ENCODE assay signal across 25 mouse cellular contexts in the genomic region with DNA sequence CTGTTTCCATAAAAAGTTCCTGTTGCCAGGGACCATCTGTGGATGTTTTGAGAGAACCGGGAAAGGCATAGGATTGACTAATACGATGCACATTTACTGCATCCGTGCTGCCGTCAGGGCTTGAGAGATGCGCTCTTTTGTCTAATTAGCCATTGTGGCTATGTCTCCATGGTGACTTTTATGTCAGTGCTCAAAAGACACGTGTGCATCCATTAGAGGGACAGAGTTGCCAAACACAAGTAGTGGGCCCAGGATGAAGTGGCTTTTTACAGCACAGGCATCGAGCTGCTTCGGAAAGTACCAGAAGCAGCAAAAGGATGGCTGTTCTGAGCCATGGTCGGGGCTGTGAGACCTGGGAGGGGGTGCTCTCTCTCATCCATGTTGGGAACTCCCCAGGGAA. TPM values are rescaled to one million over a fixed set of nuclear protein-coding genes. Genes with fewer than 3 reads are reported as not detected.
DNase-seq lines count a peak whose midpoint lies in the region; ATAC-seq and TF ChIP-seq lines count a peak whose summit lies in the region.
"Had no signal": no experiment of that assay in that cellular context is flagged by ENCODE, and none has a peak within 500 bp of the region (broad histone marks: within the 10 kb centered on the region; RNA-seq: fewer than 3 reads in every experiment).

No protein-coding gene starts in this region.

- H3K9me3 ChIP-seq in hindbrain, embryonic 12.5 days (replicated peaks), result no peaks in the 10 kb centered on the region
- no peaks in the 10 kb centered on the region for H3K9me3 ChIP-seq in hindbrain, embryonic 16.5 days (ENCODE audit: control insufficient read depth, low read length)
- H3K9me3 ChIP-seq in forebrain, embryonic 13.5 days (replicated peaks), result no peaks in the 10 kb centered on the region
- H3K9me3 ChIP-seq in midbrain, postnatal 0 days (ENCODE audit: low read length), result no peaks in the 10 kb centered on the region
- H3K9me3 ChIP-seq: embryonic facial prominence, embryonic 13.5 days; hindbrain, embryonic 15.5 days; stomach, embryonic 15.5 days had no signal

- H3K27ac ChIP-seq in hindbrain, embryonic 12.5 days, result no peak overlapping the region
- no peak overlapping the region for H3K27ac ChIP-seq in hindbrain, embryonic 16.5 days (ENCODE audit: low read depth, low read length)
- no peak overlapping the region for H3K27ac ChIP-seq in forebrain, embryonic 13.5 days
- no peak overlapping the region; the same call in 1 of the 2 replicates for H3K27ac ChIP-seq in midbrain, postnatal 0 days (ENCODE audit: low read depth, low read length)
- H3K27ac ChIP-seq: hindbrain, embryonic 15.5 days; left cerebral cortex, adult 2 months; liver, embryonic 13.5 days; stomach, embryonic 15.5 days had no signal

- H3K4me2 ChIP-seq in hindbrain, embryonic 12.5 days (replicated peaks), result no peak overlapping the region
- no peak overlapping the region for H3K4me2 ChIP-seq in hindbrain, embryonic 16.5 days (ENCODE audit: low read length)
- no peak overlapping the region for H3K4me2 ChIP-seq in forebrain, embryonic 13.5 days
- no peak overlapping the region for H3K4me2 ChIP-seq in midbrain, postnatal 0 days (ENCODE audit: low read depth, low read length, poor library complexity, severe bottlenecking)
- H3K4me2 ChIP-seq: embryonic facial prominence, embryonic 13.5 days; hindbrain, embryonic 15.5 days; liver, embryonic 13.5 days; stomach, embryonic 15.5 days had no signal

- peaks cover 50% of the 10 kb centered on the region for H3K27me3 ChIP-seq in hindbrain, embryonic 12.5 days
- peaks cover 6% of the 10 kb centered on the region for H3K27me3 ChIP-seq in hindbrain, embryonic 16.5 days (replicated peaks; ENCODE audit: control insufficient read depth, insufficient read depth, low read length)
- H3K27me3 ChIP-seq in forebrain, embryonic 13.5 days, result 0 out of 2 replicates have a peak, but pooled peaks cover under 1% of the 10 kb centered on the region
- no peaks in the 10 kb centered on the region for H3K27me3 ChIP-seq in midbrain, postnatal 0 days (ENCODE audit: insufficient read depth, low read length)
- H3K27me3 ChIP-seq: embryonic facial prominence, embryonic 13.5 days; liver, embryonic 13.5 days; stomach, embryonic 15.5 days had no signal

- WGBS in hindbrain, embryonic 12.5 days, result 43% methylated on average over 9 of the region's 9 CpGs
- WGBS in hindbrain, embryonic 16.5 days, result 27% methylated on average over 9 of the region's 9 CpGs
- 29% methylated on average over 9 of the region's 9 CpGs for WGBS in forebrain, embryonic 13.5 days
- WGBS in midbrain, postnatal 0 days, result 26% methylated on average over 9 of the region's 9 CpGs

- ATAC-seq in hindbrain, embryonic 12.5 days (ENCODE audit: low FRiP score), result peak; percentile 27; the same call in 1 of the 2 replicates
- no peak for ATAC-seq in hindbrain, embryonic 16.5 days
- ATAC-seq in forebrain, embryonic 13.5 days, result peak; percentile 16; the same call in 1 of the 2 replicates
- no peak for ATAC-seq in midbrain, postnatal 0 days (ENCODE audit: low FRiP score)
- no peak for ATAC-seq in erythroid progenitor cell, adult 5-6 weeks (replicated peaks; ENCODE audit: low FRiP score, poor library complexity, severe bottlenecking)
- ATAC-seq: activated CD4-positive, CD25-positive, alpha-beta regulatory T cell, adult 4 months; Patski had no signal

- DNase-seq in embryo, embryonic 10 days (ENCODE audit: low spot score), result peak; percentile 72
- peak; percentile 59 for DNase-seq in midbrain, postnatal 0 days (ENCODE audit: low spot score)
- DNase-seq in yolk sac, embryonic 10.5 days (ENCODE audit: low spot score), result no peak
- DNase-seq: adrenal gland, postnatal 14 days; cerebellum, postnatal 14 days; heart, adult 18-20 months; kidney, adult 11 months; kidney, postnatal 25 days; liver, embryonic 13.5 days; thymus, adult 2 months had no signal

- H3K9ac ChIP-seq in hindbrain, embryonic 12.5 days, result no peak overlapping the region
- no peak overlapping the region for H3K9ac ChIP-seq in hindbrain, embryonic 16.5 days (ENCODE audit: low read depth, low read length)
- no peak overlapping the region for H3K9ac ChIP-seq in forebrain, embryonic 13.5 days
- H3K9ac ChIP-seq in midbrain, postnatal 0 days (replicated peaks; ENCODE audit: low read length, poor library complexity, severe bottlenecking), result no peak overlapping the region
- H3K9ac ChIP-seq: embryonic facial prominence, embryonic 13.5 days; hindbrain, embryonic 15.5 days; liver, embryonic 13.5 days; stomach, embryonic 15.5 days had no signal

- no peaks in the 10 kb centered on the region for H3K36me3 ChIP-seq in hindbrain, embryonic 12.5 days
- H3K36me3 ChIP-seq in hindbrain, embryonic 16.5 days (ENCODE audit: control insufficient read depth, insufficient read depth, low read length), result no peaks in the 10 kb centered on the region
- no peaks in the 10 kb centered on the region for H3K36me3 ChIP-seq in forebrain, embryonic 13.5 days (ENCODE audit: poor library complexity, severe bottlenecking)
- no peaks in the 10 kb centered on the region for H3K36me3 ChIP-seq in midbrain, postnatal 0 days (ENCODE audit: insufficient read depth, low read length)
- H3K36me3 ChIP-seq: embryonic facial prominence, embryonic 13.5 days; hindbrain, embryonic 15.5 days; liver, embryonic 13.5 days; stomach, embryonic 15.5 days had no signal

- TF ChIP-seq CTCF in midbrain, postnatal 0 days (IDR thresholded peaks at IDR 0.05), result no peak

- H3K4me3 ChIP-seq in hindbrain, embryonic 12.5 days, result no peak overlapping the region
- H3K4me3 ChIP-seq in hindbrain, embryonic 16.5 days (ENCODE audit: low read length), result no peak overlapping the region
- no peak overlapping the region for H3K4me3 ChIP-seq in forebrain, embryonic 13.5 days
- H3K4me3 ChIP-seq in midbrain, postnatal 0 days (ENCODE audit: low read depth, low read length), result no peak overlapping the region
- H3K4me3 ChIP-seq: embryonic facial prominence, embryonic 13.5 days; hindbrain, embryonic 15.5 days; left cerebral cortex, adult 2 months; liver, embryonic 13.5 days; stomach, embryonic 15.5 days had no signal

- peaks cover 21% of the 10 kb centered on the region for H3K4me1 ChIP-seq in hindbrain, embryonic 12.5 days
- peaks cover 15% of the 10 kb centered on the region for H3K4me1 ChIP-seq in hindbrain, embryonic 16.5 days (ENCODE audit: control insufficient read depth, insufficient read depth, low read depth, low read length)
- peaks cover 44% of the 10 kb centered on the region for H3K4me1 ChIP-seq in forebrain, embryonic 13.5 days
- peaks cover 17% of the 10 kb centered on the region; the same call in 1 of the 2 replicates for H3K4me1 ChIP-seq in midbrain, postnatal 0 days (ENCODE audit: insufficient read depth, low read length)
- H3K4me1 ChIP-seq: liver, embryonic 13.5 days; stomach, embryonic 15.5 days had no signal

RNA-seq across cellular contexts. Expression of a gene that starts 20.7 kb away (rescaled TPM):
- 0.30 TPM in 1 of 2 replicates, not detected in the other for polyA plus RNA-seq in hindbrain, embryonic 12.5 days (2016; fragmentation: Nextera tagmentation; extraction: Ambion mirVana)
- 0.40 TPM in 1 of 2 replicates, not detected in the other for polyA plus RNA-seq in hindbrain, embryonic 16.5 days (2015; fragmentation: Nextera tagmentation; extraction: Ambion mirVana)
- not detected in 2 replicates for polyA plus RNA-seq in forebrain, embryonic 13.5 days (2015; fragmentation: Nextera tagmentation; extraction: Ambion mirVana)
- not detected in 2 replicates for total RNA-seq in midbrain, postnatal 0 days (2014; rRNA removed)
- polyA plus RNA-seq in midbrain, postnatal 0 days (2015; fragmentation: Nextera tagmentation; extraction: Ambion mirVana), result not detected in 2 replicates
- total RNA-seq in erythroid progenitor cell, adult 5-6 weeks (2015; ENCODE audit: low replicate concordance), result not detected in 2 replicates
- total RNA-seq in erythroid progenitor cell, adult 5-6 weeks (2017; ENCODE audit: low replicate concordance), result not detected in 2 replicates
- total RNA-seq: adrenal gland, postnatal 14 days; gastrocnemius, adult 18-20 months; heart, adult 18-20 months; left cerebral cortex, adult 2 months had no signal
- polyA plus RNA-seq: activated CD4-positive, CD25-positive, alpha-beta regulatory T cell, adult 4 months; embryonic facial prominence, embryonic 13.5 days; heart, embryonic 16.5 days; hindbrain, embryonic 15.5 days; limb, embryonic 11.5 days; liver, embryonic 13.5 days; Patski; spleen, adult 2 months; stomach, embryonic 15.5 days; thymus, adult 2 months; urinary bladder, adult 2 months had no signal

RNA-seq across cellular contexts. Expression of a gene that starts 53.9 kb away (rescaled TPM):
- 16.4 and 23.3 TPM in 2 replicates for polyA plus RNA-seq in hindbrain, embryonic 12.5 days (2016; fragmentation: Nextera tagmentation; extraction: Ambion mirVana)
- polyA plus RNA-seq in hindbrain, embryonic 16.5 days (2015; fragmentation: Nextera tagmentation; extraction: Ambion mirVana), result 3.8 and 5.9 TPM in 2 replicates
- 24.8 and 27.0 TPM in 2 replicates for polyA plus RNA-seq in forebrain, embryonic 13.5 days (2015; fragmentation: Nextera tagmentation; extraction: Ambion mirVana)
- total RNA-seq in midbrain, postnatal 0 days (2014; rRNA removed), result 1.4 and 2.2 TPM in 2 replicates
- 1.2 and 1.8 TPM in 2 replicates for polyA plus RNA-seq in midbrain, postnatal 0 days (2015; fragmentation: Nextera tagmentation; extraction: Ambion mirVana)
- total RNA-seq in erythroid progenitor cell, adult 5-6 weeks (2015; ENCODE audit: low replicate concordance), result 79.3 and 110 TPM in 2 replicates
- 121 and 132 TPM in 2 replicates for total RNA-seq in erythroid progenitor cell, adult 5-6 weeks (2017; ENCODE audit: low replicate concordance)

Comparison
In these comparisons a context has a peak if more than half of its experiments do, and no peak if none do; other contexts are left out.
1. ATAC-seq: peak in hindbrain, embryonic 12.5 days (single experiment) and forebrain, embryonic 13.5 days (single experiment); none in hindbrain, embryonic 16.5 days (single experiment), midbrain, postnatal 0 days (single experiment) and erythroid progenitor cell, adult 5-6 weeks (single experiment).